Mouse (Mus musculus) testis, adult 2 months (tissue): Measurements from ENCODE around the gene Ccdc144b. TPM values are rescaled to one million over a fixed set of nuclear protein-coding genes. Genes with fewer than 3 reads are reported as not detected.

Experiments used
- H3K27ac ChIP-seq: fragments of 200-500 bp; 2 replicates; pipeline ENCODE4 v1.5.1; 2012; ENCODE audit warnings: low read depth, low read length; ENCODE audit not compliant: control insufficient read depth, insufficient read depth
- H3K27me3 ChIP-seq: fragments of 200-500 bp; 2 replicates; pipeline ENCODE4 v1.6.1; 2012; ENCODE audit warnings: mild to moderate bottlenecking, low read length, moderate library complexity; ENCODE audit not compliant: control insufficient read depth, insufficient read depth
- H3K36me3 ChIP-seq: fragments of 200-500 bp; 2 replicates; pipeline ENCODE4 v1.6.1; 2012; ENCODE audit warnings: mild to moderate bottlenecking, low read length; ENCODE audit not compliant: control insufficient read depth, insufficient read depth
- H3K4me1 ChIP-seq: fragments of 200-500 bp; 2 replicates; pipeline ENCODE4 v1.6.1; 2012; ENCODE audit warnings: low read length; ENCODE audit not compliant: control insufficient read depth, insufficient read depth
- H3K4me3 ChIP-seq: fragments of 200-500 bp; 2 replicates; pipeline ENCODE4 v1.5.1; 2012; ENCODE audit warnings: low read depth, mild to moderate bottlenecking, low read length, moderate library complexity, mixed read lengths; ENCODE audit not compliant: control insufficient read depth
- CTCF ChIP-seq: fragments of 200-500 bp; IDR thresholded peaks from 2 replicates; pipeline ENCODE4 v1.5.1; 2012; ENCODE audit warnings: low read depth, mild to moderate bottlenecking, inconsistent platforms, low read length, moderate library complexity; ENCODE audit not compliant: control insufficient read depth, insufficient read depth, insufficient replicate concordance
- POLR2A ChIP-seq: fragments of 200-500 bp; IDR thresholded peaks from 2 replicates; pipeline ENCODE4 v1.6.1; 2012; ENCODE audit warnings: low read depth, mild to moderate bottlenecking, inconsistent platforms, low read length, moderate library complexity; ENCODE audit not compliant: control insufficient read depth
- polyA plus RNA-seq: library from polyadenylated mRNA; depleted of rRNA; stranded (reverse); fragments of >200 nt; gene quantifications from 2 replicates; pipeline ENCODE4 v1.2.3, GENCODE M21; 2012

The Ccdc144b gene
- polyA plus RNA-seq, 1 experiment, result 3.8 TPM

DNA sequence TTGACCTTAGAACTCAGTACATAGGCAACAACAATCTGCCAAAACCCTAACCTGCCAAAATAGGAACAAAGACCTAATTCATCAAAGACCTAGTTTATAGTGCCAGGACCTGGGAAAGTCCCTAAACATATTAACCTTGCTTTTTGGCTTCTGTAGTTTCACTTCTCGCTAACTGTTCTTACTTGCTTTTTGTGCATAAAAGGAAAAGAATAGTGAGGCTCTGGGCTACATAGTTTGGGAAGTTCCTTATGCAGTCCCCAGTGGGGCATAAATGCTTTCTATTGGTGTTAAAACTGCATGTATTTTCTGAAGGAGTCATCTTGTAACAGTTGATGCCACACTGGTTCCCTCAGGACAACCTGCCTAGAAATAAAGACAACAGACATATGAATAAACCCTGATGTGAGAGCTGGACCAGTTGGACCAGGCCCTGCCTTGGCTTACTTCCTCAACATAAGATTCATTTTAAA is 11.3 kb upstream of the Ccdc144b start:
- no peaks in the 10 kb centered on the region for H3K36me3 ChIP-seq
- TF ChIP-seq CTCF (no peak), POLR2A (no peak)

DNA sequence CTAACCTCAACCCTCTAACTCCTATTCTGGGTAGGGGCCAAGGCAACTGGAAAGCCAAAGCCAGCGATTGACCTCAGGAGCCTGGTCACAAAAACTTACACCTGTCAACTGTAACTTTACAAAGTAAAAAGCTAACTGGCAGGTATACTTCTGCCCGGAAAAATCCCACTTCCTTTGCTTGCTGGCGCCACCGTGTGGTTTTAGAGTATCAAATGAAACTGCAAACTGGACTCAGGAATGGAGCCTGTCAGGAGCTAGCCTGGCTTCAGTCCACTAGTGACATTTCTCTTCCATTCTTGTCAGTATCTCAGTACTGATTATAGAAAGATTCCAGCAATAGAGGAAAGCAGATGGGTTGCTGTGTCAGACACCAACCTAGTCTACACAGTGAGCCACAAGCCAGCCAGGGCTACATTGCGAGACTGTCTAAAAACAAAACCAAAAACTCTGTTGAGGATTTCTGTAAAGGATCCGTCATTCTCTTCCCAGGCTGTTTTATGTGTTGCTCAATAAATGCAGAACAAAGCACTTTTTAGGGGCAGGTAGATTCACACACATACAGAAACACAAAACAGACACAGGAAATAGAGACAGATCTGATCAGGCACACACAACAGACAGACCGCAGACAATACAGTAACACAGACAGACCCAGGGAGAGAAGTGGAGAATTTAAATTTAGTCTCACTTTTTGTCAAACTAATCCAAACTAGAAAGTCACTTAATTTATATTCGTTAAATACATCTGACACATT is 6.9 kb upstream of the Ccdc144b start:
- Histone ChIP-seq H3K27ac (no peak overlapping the region), H3K27me3 (no peaks in the 10 kb centered on the region), H3K4me1 (no peaks in the 10 kb centered on the region; the same call in 1 of the 2 replicates), H3K4me3 (no peak overlapping the region), H3K36me3 (no peaks in the 10 kb centered on the region)
- no peak for TF ChIP-seq CTCF
- no peak for TF ChIP-seq POLR2A

More for the DNA sequence above, 11.3 kb upstream of the Ccdc144b start:
- peaks cover 4% of the 10 kb centered on the region for H3K4me1 ChIP-seq
- H3K27me3 ChIP-seq, result no peaks in the 10 kb centered on the region
- no peak overlapping the region for H3K27ac ChIP-seq
- H3K4me3 ChIP-seq, result no peak overlapping the region

DNA sequence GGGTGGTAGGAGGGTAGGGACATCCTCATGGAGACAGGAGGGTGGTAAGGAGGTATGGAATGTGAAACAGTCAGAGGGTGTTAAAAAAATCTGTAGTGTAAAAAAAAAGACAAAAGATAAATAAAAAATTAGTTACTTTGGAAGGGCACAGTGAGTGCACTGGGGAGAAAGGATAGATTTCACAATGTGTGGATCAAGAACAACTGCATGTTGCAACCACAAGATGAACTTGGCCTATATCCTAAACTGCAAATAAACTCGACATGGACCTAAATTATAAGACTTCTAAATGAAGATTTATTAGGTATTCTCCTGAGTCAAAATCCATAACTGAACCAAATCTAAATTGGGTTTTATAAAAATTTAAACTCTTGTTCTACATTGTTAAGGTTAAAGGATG is 4.2 kb downstream of the Ccdc144b start:
- TF ChIP-seq CTCF (no peak), POLR2A (no peak)
- Histone ChIP-seq H3K36me3 (no peaks in the 10 kb centered on the region), H3K27me3 (no peaks in the 10 kb centered on the region)

DNA sequence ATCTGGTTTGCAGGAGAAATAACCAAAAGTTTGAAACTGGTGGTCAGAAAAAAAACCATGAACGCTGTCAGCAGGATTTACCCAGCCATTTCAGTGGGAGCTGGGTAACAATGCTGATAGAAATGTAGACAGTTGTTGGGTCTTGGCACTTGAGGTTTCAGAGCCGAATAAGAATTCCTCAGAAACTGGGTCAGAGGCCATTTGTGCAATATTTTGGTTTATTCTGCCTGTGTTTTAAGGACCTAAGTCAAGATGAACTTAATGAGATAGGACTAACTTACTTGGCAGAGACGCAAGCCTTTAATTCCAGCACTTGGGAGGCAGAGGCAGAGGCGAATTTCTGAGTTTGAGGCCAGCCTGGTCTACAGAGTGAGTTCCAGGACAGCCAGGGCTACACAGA is 8.3 kb downstream of the Ccdc144b start:
- TF ChIP-seq POLR2A, result no peak
- Histone ChIP-seq H3K27ac (no peak overlapping the region), H3K4me1 (no peaks in the 10 kb centered on the region), H3K27me3 (no peaks in the 10 kb centered on the region), H3K36me3 (no peaks in the 10 kb centered on the region), H3K4me3 (no peak overlapping the region)

More for the DNA sequence above, 4.2 kb downstream of the Ccdc144b start:
- no peak overlapping the region for H3K27ac ChIP-seq
- H3K4me1 ChIP-seq, result peaks cover 2% of the 10 kb centered on the region; the same call in 1 of the 2 replicates
- H3K4me3 ChIP-seq, result no peak overlapping the region

DNA sequence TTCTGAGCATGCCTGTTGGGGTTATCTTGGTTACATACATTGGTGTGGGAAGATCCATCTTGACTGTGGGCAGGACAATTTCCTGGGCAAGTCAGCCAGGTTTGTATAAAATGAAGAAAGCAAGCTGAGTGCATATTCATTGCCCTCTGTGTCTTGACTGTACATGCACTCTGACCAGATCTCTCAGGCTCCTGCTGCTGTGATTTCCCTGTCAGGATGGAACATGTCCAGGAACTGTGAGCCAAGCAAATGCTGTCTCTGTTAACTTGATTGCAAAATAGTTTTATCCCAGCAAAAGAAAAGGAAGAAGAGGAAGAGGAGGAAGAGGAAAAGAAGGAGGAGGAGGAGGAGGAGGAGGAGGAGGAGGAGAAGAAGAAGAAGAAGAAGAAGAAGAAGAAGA is 8.8 kb downstream of the Ccdc144b start:
- Histone ChIP-seq H3K36me3 (no peaks in the 10 kb centered on the region), H3K27ac (no peak overlapping the region), H3K27me3 (no peaks in the 10 kb centered on the region), H3K4me3 (no peak overlapping the region), H3K4me1 (no peaks in the 10 kb centered on the region)
- no peak for TF ChIP-seq CTCF
- TF ChIP-seq POLR2A, result no peak

DNA sequence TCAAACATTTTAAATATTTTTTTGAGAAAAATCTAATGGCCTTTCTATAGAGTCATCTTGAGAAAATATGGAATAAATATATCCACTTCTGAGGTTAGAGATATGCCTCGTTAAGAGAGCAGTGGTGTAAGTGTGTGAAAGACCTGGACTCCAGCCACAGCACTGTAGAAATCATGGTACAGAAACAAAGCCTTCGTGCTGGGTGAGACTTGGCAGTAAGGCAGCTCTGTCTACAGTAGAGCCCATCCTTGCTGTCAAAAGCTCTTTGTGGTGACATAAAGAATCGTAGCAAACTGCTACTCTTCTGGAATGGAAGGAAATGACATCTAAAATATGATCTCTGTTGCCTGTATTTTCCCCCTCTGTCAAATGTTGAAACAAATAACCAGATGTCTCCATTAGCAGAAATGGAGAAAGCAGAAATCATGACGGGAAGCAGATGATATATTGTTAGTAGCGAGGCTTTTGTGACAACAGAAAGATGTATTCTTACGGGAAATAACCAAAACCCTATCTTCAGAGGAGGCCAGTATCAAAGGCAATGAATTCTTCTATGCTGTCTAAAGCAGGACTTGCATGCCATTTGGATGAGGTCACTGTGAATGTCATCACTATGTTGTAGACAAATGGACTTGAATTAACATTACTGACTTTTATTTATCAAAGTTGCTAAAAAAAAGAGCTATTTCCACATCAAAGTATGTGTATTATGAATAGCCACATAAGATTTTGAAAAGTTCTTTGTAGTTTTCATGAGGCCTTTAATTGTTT is 21.4 kb downstream of the Ccdc144b start:
- Histone ChIP-seq H3K27ac (no peak overlapping the region), H3K4me1 (no peaks in the 10 kb centered on the region), H3K4me3 (no peak overlapping the region), H3K36me3 (no peaks in the 10 kb centered on the region), H3K27me3 (no peaks in the 10 kb centered on the region)
- TF ChIP-seq POLR2A (no peak), CTCF (no peak)

DNA sequence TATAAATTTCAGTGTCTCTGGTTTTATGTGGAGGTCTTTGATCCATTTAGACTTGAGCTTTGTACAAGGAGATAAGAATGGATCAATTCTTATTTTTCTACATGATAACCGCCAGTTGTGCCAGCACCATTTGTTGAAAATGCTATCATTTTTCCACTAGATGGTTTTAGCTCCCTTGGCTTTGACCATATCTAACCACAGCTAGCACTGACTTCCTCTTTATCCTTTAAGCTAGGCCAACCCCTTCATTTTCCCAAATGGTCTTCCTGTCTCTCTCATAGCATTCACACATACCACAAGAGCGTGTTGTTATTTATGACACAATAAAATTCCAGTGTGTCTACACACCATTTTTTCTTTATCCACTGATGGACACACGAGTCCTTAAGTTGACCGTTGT is 23.4 kb downstream of the Ccdc144b start:
- no peak for TF ChIP-seq CTCF
- TF ChIP-seq POLR2A, result no peak
- Histone ChIP-seq H3K27ac (no peak overlapping the region), H3K36me3 (no peaks in the 10 kb centered on the region; the same call in 1 of the 2 replicates), H3K4me3 (no peak overlapping the region), H3K27me3 (no peaks in the 10 kb centered on the region), H3K4me1 (no peaks in the 10 kb centered on the region)
